Mouse (Mus musculus) adrenal gland, postnatal 36 days (tissue): ENCODE measurements around the gene Arfgap3. TPM values are rescaled to one million over a fixed set of nuclear protein-coding genes. Genes with fewer than 3 reads are reported as not detected.

Source experiments
- DNase-seq, 2 experiments: peaks; one replicate each; pipeline ENCODE4 v3.0.0; 2021; ENCODE audit warnings: mixed read lengths in 1 of 2
- total RNA-seq, 2 experiments: library from RNA; stranded (reverse); gene quantifications; 2 replicates each; pipeline ENCODE4 v1.2.3; 2021

Arfgap3 gene
- total RNA-seq, 2 experiments from 2014 or later, result 31.2 to 38.4 TPM

DNA sequence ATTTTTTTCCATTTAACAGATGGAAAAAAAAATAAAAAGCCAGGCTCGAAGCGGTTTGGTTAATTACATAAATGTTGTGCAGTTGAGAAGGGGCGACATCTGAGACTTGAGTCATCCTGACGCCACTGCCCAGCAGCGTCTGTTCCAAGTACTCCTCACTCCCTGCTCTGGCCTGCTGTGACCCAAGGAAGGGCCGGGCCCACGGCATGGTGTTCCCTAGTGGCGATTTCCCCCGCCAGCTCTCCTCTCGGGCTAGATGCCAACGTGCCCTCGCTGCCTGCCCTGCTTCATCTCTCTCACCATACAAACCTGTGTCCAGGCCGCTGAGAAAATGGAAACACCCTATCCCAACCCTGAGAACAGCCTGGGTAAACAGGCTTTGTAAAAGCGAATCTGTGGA, 98.0 kb downstream of the Arfgap3 start:
- DNase-seq, result peak; percentile 22 to 41

DNA sequence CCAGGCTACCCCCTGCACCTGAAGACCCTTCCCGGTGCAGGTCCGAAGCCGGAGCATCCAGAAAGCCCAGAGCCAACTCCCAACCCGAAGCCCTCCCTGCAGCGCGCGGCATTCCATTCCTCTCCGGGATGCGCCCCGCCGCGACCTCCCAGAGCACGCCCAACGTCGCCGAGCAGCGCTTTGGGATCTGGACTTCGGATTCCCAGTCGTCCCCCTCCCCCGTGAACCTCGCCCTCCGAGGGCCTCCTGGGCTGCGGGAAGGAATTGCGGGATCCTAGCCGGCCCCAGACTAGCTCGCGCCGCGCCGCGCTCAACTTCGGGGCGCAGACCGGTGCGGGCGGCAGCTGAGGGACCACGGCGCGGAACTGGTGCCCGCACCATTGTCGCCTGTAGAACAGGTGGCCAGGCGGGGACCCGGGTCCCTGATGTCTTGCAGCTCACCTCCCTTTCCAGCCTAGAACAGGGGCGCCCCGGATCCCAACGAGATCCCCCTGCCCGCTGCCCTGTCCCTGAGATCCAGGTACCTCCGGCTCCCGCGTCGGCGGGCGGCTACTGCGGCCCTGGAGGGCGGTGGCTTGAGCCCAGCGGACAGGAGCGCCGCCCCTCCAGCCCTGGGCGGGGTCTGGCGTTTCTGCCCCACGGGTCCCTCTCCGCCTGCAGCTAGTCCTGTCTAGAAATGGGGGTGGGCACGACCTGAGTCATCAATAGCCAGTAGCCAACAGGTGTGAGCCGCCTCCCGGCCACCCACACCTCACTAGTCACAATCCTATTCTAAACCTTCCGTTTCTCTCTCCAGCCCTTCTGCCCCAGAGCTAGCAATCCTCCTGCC, 98.7 kb downstream of the Arfgap3 start, which contains the start of gene A4galt:
A4galt (minus strand) TSS at position 599 of the 829 bp plus-strand sequence.
- DNase-seq, result peak; percentile 65 to 76

DNA sequence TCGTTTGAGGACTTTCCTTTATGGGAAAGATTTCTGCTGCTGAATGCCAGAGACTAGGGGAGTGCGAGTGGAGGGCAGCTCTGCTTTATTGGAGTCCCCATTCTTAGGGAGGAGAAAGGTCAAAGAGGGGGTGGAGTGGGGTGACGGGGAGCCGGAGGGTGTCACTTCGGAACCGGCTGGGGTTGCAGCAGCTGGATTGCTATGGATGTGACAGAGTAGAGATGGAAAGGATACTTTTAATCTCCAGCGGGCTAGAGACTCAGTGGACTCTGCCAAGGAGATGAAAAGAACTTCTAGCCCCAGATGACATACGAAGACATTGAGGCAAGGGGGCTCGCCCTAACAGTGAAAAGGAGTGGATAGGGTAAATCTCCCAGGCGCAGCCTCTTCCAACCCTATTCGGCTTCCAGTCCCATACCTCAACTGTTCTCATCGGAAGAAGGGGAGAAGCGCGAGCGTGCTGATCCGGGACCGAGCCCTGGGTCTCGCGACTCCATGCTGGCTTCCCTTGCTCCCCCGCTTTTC, 99.3 kb downstream of the Arfgap3 start:
- no peak for DNase-seq

Other genes with a start within 250 kb of the Arfgap3 start
- gene Rrp7a, start 227.4 kb downstream of the Arfgap3 start, total RNA-seq, result 100 to 1,000 TPM; 108 to 127 TPM
- 100 to 1,000 TPM; 106 to 108 TPM for gene Poldip3, start 200.9 kb downstream of the Arfgap3 start, total RNA-seq
- gene Cyb5r3, start 177.7 kb downstream of the Arfgap3 start, total RNA-seq, result 100 to 1,000 TPM; 319 to 365 TPM
- gene A4galt, start 98.5 kb downstream of the Arfgap3 start, total RNA-seq, result 10 to 100 TPM in 1 of 2 experiments, 1 to 10 TPM in 1; 6.6 to 10.9 TPM
- 10 to 100 TPM; 85.6 to 94.3 TPM for gene Pacsin2, start 114.4 kb upstream of the Arfgap3 start, total RNA-seq
- gene Ttll1, start 160.6 kb upstream of the Arfgap3 start, total RNA-seq, result 1 to 10 TPM; 7.6 to 7.7 TPM
- gene Bik, start 176.6 kb upstream of the Arfgap3 start, total RNA-seq, result 1 to 10 TPM; 4.1 to 4.8 TPM
- 100 to 1,000 TPM; 495 to 614 TPM for gene Tspo, start 213.3 kb upstream of the Arfgap3 start, total RNA-seq
- gene Mcat, start 213.5 kb upstream of the Arfgap3 start, total RNA-seq, result 10 to 100 TPM; 35.2 to 39.4 TPM
- gene Ttll12, start 244.9 kb upstream of the Arfgap3 start, total RNA-seq, result 10 to 100 TPM; 33.4 to 41.1 TPM